Mouse (Mus musculus) spleen, postnatal 36 days (tissue): ENCODE measurements around the gene Olfr1361.

Experiments
- DNase-seq, 2 experiments: peaks; one replicate each; pipeline ENCODE4 v3.0.0; 2022; ENCODE audit warnings: low spot score in 2 of 2, mixed read lengths in 1 of 2

Gene Olfr1361

DNA sequence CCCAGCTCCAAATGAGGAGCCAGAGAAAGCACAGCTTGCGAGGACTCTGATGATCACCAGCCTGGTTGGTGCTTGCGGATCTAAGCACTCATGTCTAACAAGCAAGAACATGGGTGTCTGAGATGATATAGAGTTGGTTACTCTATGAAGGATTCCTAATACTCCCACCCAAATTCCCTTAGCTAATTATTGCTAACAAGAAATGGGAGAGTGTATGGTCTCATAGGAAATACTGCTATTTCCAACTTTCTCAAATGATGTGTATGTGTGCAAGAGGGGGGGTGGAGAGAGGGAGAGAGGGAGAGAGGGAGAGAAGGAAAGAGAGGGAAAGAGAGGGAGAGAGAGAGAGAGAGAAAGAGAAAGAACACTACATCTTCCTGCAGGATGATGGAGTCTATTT, at the start of gene Olfr1361:
Gene Olfr1361 (minus strand): TSS at position 101 of the 400 bp plus-strand sequence.
- no peak for DNase-seq

- no peak for DNase-seq
Observed at GRCm38 (mm10) chr13:21711698-21712097, 48.5 kb upstream of the Olfr1361 start.

DNA sequence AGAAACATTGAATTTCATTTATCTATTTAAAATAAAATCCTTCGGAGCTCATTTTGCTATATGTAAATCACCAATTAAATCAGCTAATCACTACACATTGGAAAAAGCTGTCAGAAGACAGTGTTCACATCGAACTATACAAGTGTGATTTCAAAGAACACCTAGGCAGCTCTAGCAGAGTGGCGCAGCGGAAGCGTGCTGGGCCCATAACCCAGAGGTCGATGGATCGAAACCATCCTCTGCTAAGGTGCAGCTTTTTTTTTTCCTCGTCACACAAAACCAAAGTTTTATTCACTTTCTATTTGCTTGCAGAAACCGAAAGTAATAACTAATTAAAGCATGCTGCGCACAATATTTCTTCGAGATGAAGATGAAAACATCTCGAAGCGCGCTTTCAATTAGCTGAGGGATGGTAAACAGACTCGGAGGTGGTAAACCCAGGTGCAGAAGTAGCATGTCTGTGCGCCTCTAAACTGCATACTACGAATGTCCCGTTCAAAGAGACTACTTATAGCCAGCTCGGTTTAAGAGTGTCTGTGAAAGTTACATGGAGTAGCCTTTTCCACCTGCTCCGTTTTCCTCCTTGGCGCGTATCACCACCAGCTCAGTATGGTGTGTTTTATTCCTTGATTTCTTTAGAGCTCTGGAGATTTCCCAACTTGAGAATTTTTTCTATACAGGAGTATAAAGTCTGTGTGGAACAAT, 47.8 kb upstream of the Olfr1361 start:
- DNase-seq = peak; percentile 78 to 84

DNA sequence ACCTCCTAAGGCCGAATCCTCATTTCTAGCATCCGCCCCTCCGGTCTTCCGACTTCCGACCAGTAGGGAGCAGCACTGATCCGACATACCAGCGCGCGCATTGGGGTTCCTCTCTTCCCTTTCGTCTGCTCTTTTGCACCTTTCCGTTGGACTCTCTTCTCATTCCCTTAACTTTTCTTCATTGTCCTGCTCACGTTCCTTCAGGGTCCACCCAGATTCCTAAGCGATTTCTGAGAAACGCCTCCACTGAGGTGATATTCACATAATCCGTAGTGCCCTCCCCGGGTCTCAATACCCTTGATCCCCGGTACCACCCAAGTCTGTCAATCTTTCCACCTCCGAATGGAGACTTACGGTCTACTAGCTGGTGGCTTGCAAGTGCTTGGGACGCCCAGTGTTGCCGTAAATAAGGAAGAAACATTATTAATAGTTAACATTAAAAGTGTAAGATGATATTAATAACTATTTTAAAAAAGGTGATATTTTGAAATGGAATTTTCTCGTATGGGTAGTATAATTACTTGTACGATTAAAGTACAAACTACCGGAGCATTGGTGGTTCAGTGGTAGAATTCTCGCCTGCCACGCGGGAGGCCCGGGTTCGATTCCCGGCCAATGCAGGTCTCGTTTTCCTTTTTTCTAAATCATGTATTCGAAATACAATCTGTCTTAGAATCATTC, 47.0 kb upstream of the Olfr1361 start:
- DNase-seq = peak; percentile 81 to 88

DNA sequence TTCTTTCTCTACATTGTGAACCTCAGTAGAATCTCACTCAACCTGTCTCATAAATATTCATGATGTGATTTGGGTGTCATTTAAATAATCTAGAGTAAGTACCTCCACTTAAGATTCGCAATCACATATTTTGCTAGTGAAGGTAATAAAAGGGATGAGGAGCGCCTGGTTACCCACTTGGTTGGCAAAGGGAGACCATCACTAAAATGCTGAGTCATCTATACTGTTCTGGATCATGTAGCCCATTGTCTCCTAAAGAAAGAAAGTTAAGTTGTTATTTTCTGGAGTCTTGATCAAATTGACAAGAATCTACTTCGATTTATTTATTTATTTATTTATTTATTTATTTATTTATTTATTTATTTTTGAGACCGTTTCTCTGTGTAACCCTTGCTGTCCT, 43.5 kb upstream of the Olfr1361 start:
- no peak for DNase-seq

GRCm38 (mm10) chr13:21697811-21698210, 34.6 kb upstream of the Olfr1361 start, which contains the start of gene Olfr1359:
Gene Olfr1359 (plus strand): TSS chr13:21698111.
- no peak for DNase-seq

DNA sequence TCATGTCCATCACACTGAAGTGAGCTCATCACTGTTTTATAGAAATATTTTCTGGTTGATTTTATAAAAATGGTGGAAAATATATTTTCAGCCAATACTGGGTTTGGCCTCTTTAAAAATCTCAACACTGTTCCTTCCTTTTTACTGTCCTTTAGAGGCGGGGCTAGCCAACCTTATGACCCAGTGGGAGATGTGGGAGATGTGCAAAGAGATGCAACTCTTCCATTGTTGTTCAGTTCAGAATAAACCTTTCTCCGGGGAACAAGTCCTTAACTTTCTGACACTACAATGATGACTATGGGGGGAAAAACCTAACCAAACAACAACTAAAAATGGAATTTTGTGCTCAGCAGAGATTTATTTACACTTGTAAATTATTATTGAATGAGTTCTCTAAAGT, 14.1 kb upstream of the Olfr1361 start, which contains the start of gene Olfr1360:
Gene Olfr1360 (minus strand): TSS at position 101 of the 400 bp plus-strand sequence.
- DNase-seq = no peak

GRCm38 (mm10) chr13:21642418-21642817, 20.8 kb downstream of the Olfr1361 start, which contains the start of gene Olfr11:
Gene Olfr11 (minus strand): TSS chr13:21642518.
- DNase-seq = no peak

DNA sequence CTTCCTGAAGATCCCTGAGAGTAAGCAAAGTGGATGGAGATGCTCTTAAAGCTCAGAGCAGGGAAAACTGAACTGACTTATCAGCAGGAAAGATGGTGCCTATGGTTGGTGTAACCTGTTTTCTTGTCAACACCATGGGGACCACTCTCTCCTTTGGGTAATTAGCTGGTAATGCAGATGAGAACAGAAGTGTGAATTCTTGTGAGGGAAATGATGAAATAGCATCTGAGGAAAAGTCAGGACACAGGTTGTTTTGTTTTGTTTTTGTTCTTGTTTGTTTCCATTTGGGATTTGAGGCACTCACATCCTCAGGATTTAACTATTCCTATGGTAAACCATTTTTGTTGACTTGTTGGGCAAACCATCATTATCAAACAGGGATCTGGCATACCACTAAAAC, 49.3 kb downstream of the Olfr1361 start, which contains the start of gene Olfr1362:
Gene Olfr1362 (minus strand): TSS at position 101 of the 400 bp plus-strand sequence.
- no peak for DNase-seq
